17 mouse cellular contexts compared by ENCODE assay signal in the genomic region with DNA sequence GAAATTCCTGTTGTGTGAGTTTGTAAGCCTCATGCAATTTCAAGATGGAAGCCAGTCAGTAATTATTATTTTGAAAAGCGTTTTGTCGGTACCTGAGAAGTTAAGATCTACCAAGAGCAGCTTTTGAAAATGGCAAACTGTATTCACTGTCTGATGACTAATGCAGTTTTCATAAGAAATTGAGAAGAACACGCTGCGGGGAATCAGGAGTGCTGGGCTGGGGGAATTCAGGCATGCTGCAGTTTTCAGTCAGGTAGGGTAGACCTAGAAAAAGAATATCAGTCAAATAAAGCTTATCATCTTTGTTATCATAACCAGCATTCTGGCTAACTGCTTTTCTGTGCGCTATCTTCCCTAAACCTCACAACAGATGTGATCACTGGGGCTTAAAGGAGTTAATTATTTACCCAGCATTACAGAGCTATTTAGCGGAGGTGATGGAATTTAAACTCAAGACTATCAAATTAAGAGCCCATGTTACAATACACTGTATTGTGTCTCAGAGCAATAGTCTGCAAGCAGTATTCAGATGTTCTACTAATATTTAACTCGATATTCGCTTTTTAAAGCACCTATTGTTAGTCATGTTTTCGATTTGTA. TPM values are rescaled to one million over a fixed set of nuclear protein-coding genes. Genes with fewer than 3 reads are reported as not detected.
DNase-seq lines count a peak whose midpoint lies in the region; ATAC-seq and TF ChIP-seq lines count a peak whose summit lies in the region.
"Had no signal": no experiment of that assay in that cellular context is flagged by ENCODE, and none has a peak within 500 bp of the region (broad histone marks: within the 10 kb centered on the region; RNA-seq: fewer than 3 reads in every experiment).

No protein-coding gene starts in this region.

- ATAC-seq in neural tube, embryonic 13.5 days (ENCODE audit: low read depth) = peak; percentile 74; the same call in 1 of the 2 replicates
- ATAC-seq in intestine, embryonic 14.5 days (replicated peaks; ENCODE audit: low FRiP score, low TSS enrichment, low read depth) = peak; percentile 84
- peak; percentile 92 for ATAC-seq in kidney, embryonic 16.5 days (ENCODE audit: low FRiP score, low TSS enrichment)
- ATAC-seq in stomach, postnatal 0 days (ENCODE audit: low FRiP score, low TSS enrichment) = no peak
- ATAC-seq: inflammation-experienced regulatory T-cells, adult 6 months had no signal

- TF ChIP-seq EP300 in stomach, postnatal 0 days (optimal IDR thresholded peaks at IDR 0.05) = no peak

- H3K4me1 ChIP-seq in neural tube, embryonic 13.5 days (replicated peaks) = 0 out of 2 replicates have a peak, but pooled peaks cover 7% of the 10 kb centered on the region
- no peaks in the 10 kb centered on the region for H3K4me1 ChIP-seq in intestine, embryonic 14.5 days (replicated peaks; ENCODE audit: control insufficient read depth, insufficient read depth, low read length)
- H3K4me1 ChIP-seq in kidney, embryonic 16.5 days (ENCODE audit: insufficient read depth, low read length) = peaks cover 6% of the 10 kb centered on the region; the same call in 1 of the 2 replicates
- H3K4me1 ChIP-seq in stomach, postnatal 0 days (replicated peaks; ENCODE audit: control insufficient read depth, insufficient read depth) = no peaks in the 10 kb centered on the region; the same call in 1 of the 2 replicates
- H3K4me1 ChIP-seq: embryonic facial prominence, embryonic 15.5 days; limb, embryonic 15.5 days; neural tube, embryonic 12.5 days had no signal

- no peaks in the 10 kb centered on the region for H3K36me3 ChIP-seq in neural tube, embryonic 13.5 days
- no peaks in the 10 kb centered on the region for H3K36me3 ChIP-seq in intestine, embryonic 14.5 days (ENCODE audit: control insufficient read depth, insufficient read depth, low read length)
- H3K36me3 ChIP-seq in kidney, embryonic 16.5 days (ENCODE audit: insufficient read depth, low read length) = no peaks in the 10 kb centered on the region
- H3K36me3 ChIP-seq in stomach, postnatal 0 days (ENCODE audit: control insufficient read depth, insufficient read depth, low read length) = no peaks in the 10 kb centered on the region
- H3K36me3 ChIP-seq: embryonic facial prominence, embryonic 15.5 days; forebrain, embryonic 10.5 days; limb, embryonic 15.5 days; neural tube, embryonic 12.5 days had no signal

- no peaks in the 10 kb centered on the region for H3K9me3 ChIP-seq in neural tube, embryonic 13.5 days
- H3K9me3 ChIP-seq in intestine, embryonic 14.5 days (ENCODE audit: control insufficient read depth, low read length) = no peaks in the 10 kb centered on the region
- no peaks in the 10 kb centered on the region; the same call in 1 of the 2 replicates for H3K9me3 ChIP-seq in kidney, embryonic 16.5 days (ENCODE audit: low read length)
- H3K9me3 ChIP-seq in stomach, postnatal 0 days (ENCODE audit: control insufficient read depth, low read length) = no peaks in the 10 kb centered on the region
- H3K9me3 ChIP-seq: embryonic facial prominence, embryonic 15.5 days; forebrain, embryonic 10.5 days; limb, embryonic 15.5 days; neural tube, embryonic 12.5 days had no signal

- H3K9ac ChIP-seq in neural tube, embryonic 13.5 days = no peak overlapping the region
- no peak overlapping the region for H3K9ac ChIP-seq in intestine, embryonic 14.5 days (ENCODE audit: low read length)
- H3K9ac ChIP-seq in kidney, embryonic 16.5 days (replicated peaks; ENCODE audit: low read length) = no peak overlapping the region
- no peak overlapping the region for H3K9ac ChIP-seq in stomach, postnatal 0 days (ENCODE audit: low read length)
- H3K9ac ChIP-seq: embryonic facial prominence, embryonic 15.5 days; limb, embryonic 15.5 days; neural tube, embryonic 12.5 days had no signal

- WGBS in neural tube, embryonic 13.5 days = 71% methylated on average over 9 of the region's 9 CpGs
- 69% methylated on average over 9 of the region's 9 CpGs for WGBS in intestine, embryonic 14.5 days
- WGBS in kidney, embryonic 16.5 days = 63% methylated on average over 9 of the region's 9 CpGs
- 54% methylated on average over 9 of the region's 9 CpGs for WGBS in stomach, postnatal 0 days

- DNase-seq in neural tube, embryonic 10.5 days (ENCODE audit: extremely low spot score, low spot score) = no peak
- DNase-seq in intestine, embryonic 14.5 days (ENCODE audit: low spot score) = no peak
- DNase-seq in stomach, postnatal 0 days (ENCODE audit: low spot score) = peak; percentile 17
- DNase-seq in thymus, postnatal 4 days = no peak
- DNase-seq in cerebellum, postnatal 25 days = no peak
- DNase-seq: cerebellum, adult 9-11 months; embryo, embryonic 11 days; gastrocnemius, postnatal 25 days; lung, adult 18-20 months; thymus, postnatal 25 days had no signal

- H3K4me3 ChIP-seq in neural tube, embryonic 13.5 days = no peak overlapping the region
- no peak overlapping the region for H3K4me3 ChIP-seq in intestine, embryonic 14.5 days (ENCODE audit: low read depth, low read length)
- H3K4me3 ChIP-seq in kidney, embryonic 16.5 days (ENCODE audit: low read length) = no peak overlapping the region
- H3K4me3 ChIP-seq in stomach, postnatal 0 days (ENCODE audit: low read depth, low read length) = no peak overlapping the region
- H3K4me3 ChIP-seq: embryonic facial prominence, embryonic 15.5 days; forebrain, embryonic 10.5 days; limb, embryonic 15.5 days; neural tube, embryonic 12.5 days had no signal

- TF ChIP-seq CTCF in stomach, postnatal 0 days (IDR thresholded peaks at IDR 0.05; ENCODE audit: low read depth) = no peak

- H3K27me3 ChIP-seq in neural tube, embryonic 13.5 days = no peaks in the 10 kb centered on the region
- no peaks in the 10 kb centered on the region for H3K27me3 ChIP-seq in intestine, embryonic 14.5 days (replicated peaks; ENCODE audit: control insufficient read depth, insufficient read depth, low read length)
- no peaks in the 10 kb centered on the region for H3K27me3 ChIP-seq in kidney, embryonic 16.5 days (ENCODE audit: insufficient read depth, low read length)
- no peaks in the 10 kb centered on the region for H3K27me3 ChIP-seq in stomach, postnatal 0 days (ENCODE audit: control insufficient read depth, insufficient read depth, low read length)
- H3K27me3 ChIP-seq: embryonic facial prominence, embryonic 15.5 days; limb, embryonic 15.5 days; neural tube, embryonic 12.5 days had no signal

- no peak overlapping the region for H3K4me2 ChIP-seq in neural tube, embryonic 13.5 days
- no peak overlapping the region for H3K4me2 ChIP-seq in intestine, embryonic 14.5 days (ENCODE audit: low read length)
- H3K4me2 ChIP-seq in kidney, embryonic 16.5 days (replicated peaks; ENCODE audit: low read depth, low read length) = no peak overlapping the region
- no peak overlapping the region for H3K4me2 ChIP-seq in stomach, postnatal 0 days (replicated peaks; ENCODE audit: low read depth)
- H3K4me2 ChIP-seq: embryonic facial prominence, embryonic 15.5 days; limb, embryonic 15.5 days; neural tube, embryonic 12.5 days had no signal

- peak overlapping the region; percentile 59 for H3K27ac ChIP-seq in neural tube, embryonic 13.5 days (replicated peaks)
- peak overlapping the region; percentile 18; the same call in 1 of the 2 replicates for H3K27ac ChIP-seq in intestine, embryonic 14.5 days (ENCODE audit: low read depth)
- H3K27ac ChIP-seq in kidney, embryonic 16.5 days (ENCODE audit: low read length) = peak overlapping the region; percentile 79
- H3K27ac ChIP-seq in stomach, postnatal 0 days (replicated peaks) = no peak overlapping the region
- H3K27ac ChIP-seq: embryonic facial prominence, embryonic 15.5 days; forebrain, embryonic 10.5 days; limb, embryonic 15.5 days; neural tube, embryonic 12.5 days had no signal

RNA-seq across cellular contexts. Expression of a gene that starts 9.1 kb away (rescaled TPM):
- 0.30 and 0.52 TPM in 2 replicates for polyA plus RNA-seq in neural tube, embryonic 13.5 days (2015; fragmentation: Nextera tagmentation; extraction: Ambion mirVana)
- polyA plus RNA-seq in intestine, embryonic 14.5 days (2014; fragmentation: Nextera tagmentation; extraction: Ambion mirVana) = 4.5 and 7.2 TPM in 2 replicates
- polyA plus RNA-seq in kidney, embryonic 16.5 days (2015; fragmentation: Nextera tagmentation; extraction: Ambion mirVana) = 8.6 and 8.8 TPM in 2 replicates
- polyA plus RNA-seq in stomach, postnatal 0 days (2015; fragmentation: Nextera tagmentation; extraction: Ambion mirVana) = 4.7 and 5.2 TPM in 2 replicates
- polyA plus RNA-seq: forebrain, embryonic 10.5 days had no signal
